Mouse (Mus musculus) ovary, adult 18-20 months (tissue): ENCODE data around the gene Ten1.

Source experiments
- DNase-seq: peaks from one replicate; pipeline ENCODE4 v3.0.0; 2022; ENCODE audit warnings: low spot score, mixed read lengths

The Ten1 gene

DNA sequence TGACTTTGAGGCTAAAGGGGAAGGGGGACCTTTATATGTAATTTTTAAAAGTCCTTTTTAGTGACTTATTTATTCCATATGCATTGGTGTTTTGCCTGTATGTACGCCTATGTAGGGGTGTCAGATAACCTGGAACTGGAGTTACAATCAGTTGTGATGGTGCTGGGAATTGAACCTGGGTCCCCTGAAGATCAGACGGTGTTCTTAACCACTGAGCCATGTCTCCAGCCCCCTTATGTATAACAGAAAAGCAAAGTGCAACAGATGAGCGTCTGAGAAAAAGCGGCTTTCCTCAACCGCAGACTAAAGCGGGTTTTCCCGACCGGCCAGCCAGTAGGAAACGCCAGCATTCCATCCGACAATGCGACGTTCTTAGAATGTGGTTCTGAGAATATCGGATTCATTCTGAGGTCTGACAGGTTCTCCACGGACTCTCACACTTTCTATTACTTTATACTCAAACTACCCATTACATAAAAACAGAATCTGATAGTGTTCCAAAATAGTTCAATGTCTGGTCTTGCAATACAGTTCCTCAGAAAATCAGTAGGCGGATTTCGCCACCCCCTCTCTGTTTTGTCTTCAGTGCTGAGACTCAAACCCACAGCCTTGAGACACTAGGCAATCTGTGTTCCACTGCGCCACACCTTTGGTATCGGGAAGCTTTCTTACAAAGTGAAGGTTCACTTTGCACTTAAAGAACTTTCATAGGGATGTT lies 1.6 kb upstream of the Ten1 start:
- no peak for DNase-seq

- no peak for DNase-seq
These were observed 1.1 kb upstream of the Ten1 start for GRCm38 (mm10) chr11:116197584-116197906.

DNA sequence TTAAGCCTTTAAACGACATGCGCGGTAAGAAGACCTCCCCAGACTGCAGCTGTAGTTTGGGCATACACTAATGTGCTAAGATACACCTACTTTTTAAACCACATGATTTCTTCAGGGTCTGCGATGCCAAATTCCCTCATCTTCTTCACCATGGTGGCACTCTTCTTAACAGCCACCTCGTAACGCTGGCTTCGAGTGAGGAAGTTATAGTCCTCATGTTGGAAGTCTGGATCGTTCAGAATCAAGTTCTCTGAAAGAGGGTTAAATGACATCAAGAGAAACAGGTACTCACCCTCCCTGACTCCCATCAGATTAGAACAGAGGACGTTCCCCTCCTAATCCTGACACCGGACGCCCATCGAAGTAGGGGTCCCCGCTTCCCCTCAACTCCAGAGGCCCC lies 523 bp upstream of the Ten1 start:
- no peak for DNase-seq

- no peak for DNase-seq
These were observed 2.5 kb downstream of the Ten1 start for GRCm38 (mm10) chr11:116201151-116201550.

DNA sequence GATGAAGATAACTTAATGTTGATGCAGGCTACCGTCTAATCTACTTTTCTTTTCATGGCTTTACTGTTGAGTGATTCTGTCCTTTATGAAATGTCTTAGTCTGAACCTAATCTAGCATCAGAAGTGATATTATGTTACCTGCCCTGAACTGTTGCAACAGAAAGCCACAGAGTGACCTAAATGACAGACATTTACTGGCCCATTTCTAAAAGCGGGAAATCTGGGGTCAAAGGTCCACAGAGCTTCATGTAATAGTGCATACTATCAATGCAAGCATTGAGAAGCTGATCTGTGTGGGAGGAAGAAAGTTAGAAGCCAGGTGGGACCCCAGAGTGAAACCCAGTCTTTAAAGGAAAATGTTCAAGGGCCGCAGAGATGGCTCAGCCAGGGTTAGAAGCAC lies 4.5 kb downstream of the Ten1 start:
- no peak for DNase-seq

GRCm38 (mm10) chr11:116206678-116207077 lies 8.0 kb downstream of the Ten1 start:
- no peak for DNase-seq

DNA sequence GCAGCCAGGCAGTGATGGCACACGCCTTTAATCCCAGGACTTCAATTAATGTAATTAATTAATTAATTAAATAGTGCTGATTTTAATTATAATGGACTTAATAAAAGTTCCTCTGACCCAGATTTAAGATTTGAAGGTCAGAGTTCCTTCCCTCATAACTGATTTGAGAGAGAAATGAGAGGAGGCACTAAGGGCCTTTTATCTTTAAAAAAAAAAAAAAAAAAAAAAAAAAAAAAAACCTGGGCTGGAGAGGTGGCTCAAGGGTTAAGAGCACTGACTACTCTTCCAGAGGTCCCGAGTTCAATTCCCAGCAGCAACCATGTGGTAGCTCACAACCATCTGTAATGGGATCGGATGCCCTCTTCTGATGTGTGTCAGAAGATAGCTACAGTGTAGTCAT lies 10.0 kb downstream of the Ten1 start:
- DNase-seq, result no peak

DNA sequence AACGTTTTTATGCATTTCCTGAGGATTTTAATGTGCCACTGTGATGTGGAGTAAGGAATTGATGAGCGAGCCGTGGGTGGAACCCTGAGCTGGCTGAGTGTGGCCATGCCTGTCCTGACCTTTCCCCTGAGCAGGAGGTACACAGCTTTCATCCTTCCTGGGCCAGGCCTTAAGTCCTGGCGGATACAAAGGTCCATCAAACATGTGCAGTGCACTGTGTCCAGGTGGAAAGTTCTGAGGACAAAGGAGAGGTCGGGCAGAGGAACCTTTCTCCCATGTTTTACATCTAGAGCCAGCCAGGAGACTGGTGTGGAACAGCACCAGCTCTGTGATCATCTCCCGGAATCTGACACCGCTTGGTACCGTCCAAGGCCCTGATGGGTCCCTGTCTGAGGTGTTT lies 10.6 kb downstream of the Ten1 start:
- no peak for DNase-seq

GRCm38 (mm10) chr11:116210696-116211095 lies 12.0 kb downstream of the Ten1 start:
- DNase-seq, result no peak

GRCm38 (mm10) chr11:116212847-116213246 lies 14.2 kb downstream of the Ten1 start:
- DNase-seq, result no peak

- DNase-seq, result no peak
These were observed 15.3 kb downstream of the Ten1 start for GRCm38 (mm10) chr11:116213877-116214510.

DNA sequence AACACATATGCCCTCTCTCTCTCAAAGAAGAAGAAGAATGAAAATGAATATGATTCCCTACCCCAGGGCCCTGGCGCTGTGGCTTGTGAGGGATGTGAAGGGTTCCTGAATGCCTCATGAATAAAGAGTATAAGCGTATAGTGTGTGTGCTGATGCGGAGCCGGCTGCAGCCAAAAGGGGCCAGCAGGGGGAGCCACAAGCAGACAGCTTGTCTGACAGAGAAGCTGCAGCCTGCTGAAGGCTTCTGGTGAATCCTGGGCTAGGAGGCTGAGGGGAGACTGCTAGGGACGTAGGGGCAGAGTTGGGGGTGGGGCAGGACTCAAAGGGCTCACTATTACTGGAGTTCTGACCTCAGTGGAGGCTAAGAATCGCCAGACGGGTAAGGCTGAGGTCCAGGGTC lies 16.5 kb downstream of the Ten1 start:
- no peak for DNase-seq

DNA sequence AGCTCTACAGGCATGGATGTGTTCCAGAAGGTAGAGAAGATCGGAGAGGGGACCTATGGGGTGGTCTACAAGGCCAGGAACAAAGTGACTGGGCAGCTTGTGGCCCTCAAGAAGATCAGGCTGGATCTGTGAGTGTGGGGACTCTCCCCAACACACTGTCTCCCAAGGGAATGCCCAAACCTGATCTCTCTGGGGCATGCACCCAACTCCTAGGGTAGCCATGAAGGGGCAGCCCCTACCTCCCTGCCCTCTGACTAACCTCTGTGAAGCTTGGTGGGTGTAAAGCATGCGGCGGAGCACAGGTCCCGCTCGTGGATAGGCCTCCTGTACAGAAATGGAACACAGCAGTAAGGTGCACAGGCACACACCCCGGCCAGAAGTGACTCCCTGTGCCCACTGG lies 17.3 kb downstream of the Ten1 start:
- no peak for DNase-seq

GRCm38 (mm10) chr11:116216549-116216948 lies 17.9 kb downstream of the Ten1 start:
- DNase-seq, result no peak

GRCm38 (mm10) chr11:116218263-116218662 lies 19.6 kb downstream of the Ten1 start:
- DNase-seq, result no peak

DNA sequence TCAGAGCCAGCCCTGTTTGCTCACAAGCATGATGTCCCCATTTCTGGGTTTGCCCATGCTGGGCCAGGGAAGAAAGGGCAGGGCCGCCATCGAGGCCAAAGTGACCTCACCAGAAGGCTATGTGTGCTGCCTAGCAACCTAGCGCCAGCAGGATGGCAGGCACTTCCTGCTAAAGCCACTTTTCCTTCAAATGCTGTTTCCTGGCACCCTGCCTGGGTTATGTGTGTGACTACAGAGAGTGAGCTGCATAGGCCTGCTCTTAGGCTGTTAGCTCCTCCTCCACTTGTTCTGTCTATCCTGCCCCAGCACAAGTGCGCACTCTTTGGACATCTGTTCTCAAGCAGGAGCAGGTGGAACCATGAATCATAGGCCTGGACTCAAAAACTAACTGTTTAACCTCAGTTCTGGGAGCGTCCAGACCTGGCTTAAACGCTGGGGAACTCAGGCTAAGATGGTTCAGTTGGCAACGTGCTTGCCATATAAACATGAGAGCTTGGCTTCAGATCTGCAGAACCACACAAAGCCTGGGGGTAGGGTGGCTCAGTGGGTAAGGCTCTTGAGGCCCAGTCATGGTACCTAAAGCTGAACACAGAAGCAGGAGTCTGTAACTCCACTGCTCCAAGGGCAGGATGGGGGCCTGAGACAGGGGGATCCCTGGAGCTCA lies 20.2 kb downstream of the Ten1 start:
- DNase-seq, result peak; percentile 83

DNA sequence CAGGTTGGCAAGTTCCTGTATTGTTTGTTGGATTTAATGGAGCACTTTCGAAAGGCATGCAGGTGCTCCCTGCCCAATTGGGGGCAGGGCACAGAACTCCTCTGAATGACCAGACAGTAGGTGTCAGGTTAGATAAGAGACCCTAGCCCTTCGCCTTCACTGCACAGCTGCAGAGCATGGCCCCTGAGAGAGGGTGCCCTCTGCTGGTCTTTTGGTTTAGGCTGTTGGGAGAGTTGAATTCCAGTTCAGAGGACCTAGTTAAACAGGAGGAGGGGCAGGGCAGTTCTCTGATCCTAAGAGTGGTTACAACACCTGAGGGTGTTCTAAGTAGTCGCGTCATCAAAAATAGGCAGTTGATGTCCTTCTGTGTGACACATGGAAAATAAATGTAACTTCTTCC lies 21.2 kb downstream of the Ten1 start:
- DNase-seq, result no peak

- no peak for DNase-seq
These were observed 23.5 kb downstream of the Ten1 start for GRCm38 (mm10) chr11:116221931-116222739.

DNA sequence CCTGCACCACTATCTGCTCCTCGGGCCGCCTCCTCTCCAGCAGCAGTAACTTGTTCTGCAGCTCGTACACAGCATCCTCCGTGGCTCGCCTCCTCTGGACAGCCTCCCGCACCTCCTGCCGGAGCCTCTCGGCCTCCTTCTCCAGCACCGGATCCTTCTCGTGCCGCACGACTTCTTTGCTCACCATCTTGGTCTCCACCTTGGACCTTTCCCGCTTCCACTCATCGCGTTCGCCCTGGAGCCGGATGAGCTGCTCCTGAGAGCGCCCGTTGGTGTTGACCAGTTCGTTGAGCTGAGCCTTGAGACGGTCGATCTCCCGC lies 24.0 kb downstream of the Ten1 start:
- no peak for DNase-seq

GRCm38 (mm10) chr11:116226414-116226813 lies 27.8 kb downstream of the Ten1 start:
- no peak for DNase-seq

DNA sequence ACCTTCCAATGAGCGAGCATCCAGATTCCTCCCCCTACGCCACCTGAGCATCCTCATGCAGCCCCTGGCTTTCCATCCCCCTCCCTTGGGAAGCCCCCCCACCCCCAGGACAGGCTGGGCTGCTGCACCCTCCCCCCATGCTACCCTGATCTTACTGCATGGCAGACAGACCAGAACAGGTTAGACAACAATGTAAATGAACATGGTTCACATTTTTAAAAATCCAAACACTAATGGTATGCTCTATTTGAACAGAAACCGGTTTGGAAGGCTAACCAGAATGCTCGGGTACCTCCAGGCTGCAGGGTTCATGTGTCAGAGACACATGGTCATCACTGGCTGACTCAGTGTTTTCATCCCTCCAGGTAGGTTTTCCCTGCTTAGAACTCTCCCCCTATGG lies 30.0 kb downstream of the Ten1 start:
- DNase-seq, result no peak

DNA sequence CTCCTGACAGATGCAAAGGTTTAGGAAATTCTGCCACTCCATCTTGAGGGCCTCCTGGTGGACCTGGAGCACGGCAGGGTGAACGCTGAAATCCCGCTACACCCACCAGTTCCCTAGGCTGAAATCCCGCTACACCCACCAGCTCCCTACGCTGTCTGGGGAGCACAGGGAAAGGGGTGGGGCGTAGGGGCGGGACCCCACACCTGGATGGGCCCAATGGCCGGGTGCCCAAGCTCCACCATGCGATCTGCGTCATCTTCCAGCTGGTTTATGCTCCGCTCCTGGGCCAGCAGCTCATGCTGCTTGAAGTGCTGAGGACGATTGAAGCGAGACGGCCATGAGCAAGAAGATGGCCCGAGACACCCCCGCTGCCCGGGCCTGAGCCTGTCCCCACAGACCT lies 33.8 kb downstream of the Ten1 start:
- DNase-seq, result no peak

GRCm38 (mm10) chr11:116234901-116235300 lies 36.2 kb downstream of the Ten1 start:
- no peak for DNase-seq
